Mouse (Mus musculus) limb, embryonic 12.5 days (tissue): Measurements from ENCODE around the gene Pla2g15. TPM values are rescaled to one million over a fixed set of nuclear protein-coding genes. Genes with fewer than 3 reads are reported as not detected.
"Not testable (repeated sequence)": the region's sequence is repeated elsewhere in the genome, so short reads cannot be mapped to it uniquely, and the experiment has no call there.

Experiments
- ATAC-seq: fragments of 200-750 bp; cut with Nextera tagmentation; 2 replicates; pipeline ENCODE4 v1.8.0; 2017; ENCODE audit warnings: low read depth, moderate TSS enrichment; ENCODE audit not compliant: insufficient number of reproducible peaks, insufficient read depth, low FRiP score, low TSS enrichment
- H3K27ac ChIP-seq: fragments of 300-500 bp; sonication (generic); 2 replicates; pipeline ENCODE4 v1.5.1; 2016; ENCODE audit warnings: mild to moderate bottlenecking, moderate library complexity
- H3K27me3 ChIP-seq: fragments of 300-500 bp; sonication (generic); 2 replicates; pipeline ENCODE4 v1.6.1; 2016; ENCODE audit warnings: mild to moderate bottlenecking, moderate library complexity
- H3K36me3 ChIP-seq: fragments of 300-500 bp; sonication (generic); 2 replicates; pipeline ENCODE4 v1.6.1; 2016; ENCODE audit warnings: mild to moderate bottlenecking, moderate library complexity
- H3K4me1 ChIP-seq: fragments of 300-500 bp; sonication (generic); replicated peaks from 2 replicates; pipeline ENCODE4 v1.6.1; 2016
- H3K4me2 ChIP-seq: fragments of 300-500 bp; sonication (generic); 2 replicates; pipeline ENCODE4 v1.6.1; 2016; ENCODE audit warnings: mild to moderate bottlenecking, moderate library complexity
- H3K4me3 ChIP-seq: fragments of 300-500 bp; sonication (generic); replicated peaks from 2 replicates; pipeline ENCODE4 v1.5.1; 2016; ENCODE audit warnings: mild to moderate bottlenecking
- H3K9ac ChIP-seq: fragments of 300-500 bp; sonication (generic); replicated peaks from 2 replicates; pipeline ENCODE4 v1.6.1; 2016; ENCODE audit warnings: mild to moderate bottlenecking, moderate library complexity
- H3K9me3 ChIP-seq: fragments of 300-500 bp; sonication (generic); 2 replicates; pipeline ENCODE4 v1.6.1; 2016; ENCODE audit warnings: mild to moderate bottlenecking, moderate library complexity
- WGBS: fragments of 180-500 bp; shearing (Covaris S2); methylation state at CpG from one replicate; pipeline ENCODE4 v1.1.7; 2016; 5-methylcytosine and 5-hydroxymethylcytosine counted together
- polyA plus RNA-seq: library from polyadenylated mRNA; unstranded; fragments of >200 nt; fragmentation: Nextera tagmentation; extraction: Ambion mirVana; gene quantifications from 2 replicates; pipeline ENCODE4 v1.2.1, GENCODE M21; 2016

Gene Pla2g15
- polyA plus RNA-seq, 1 experiment from 2014 or later: 16.7 TPM

GRCm38 (mm10) chr8:106199596-106199995 lies 49.4 kb downstream of the Pla2g15 start:
- 81% methylated on average over 3 of the region's 3 CpGs for WGBS
- H3K4me2 ChIP-seq, H3K9me3 ChIP-seq, H3K4me1 ChIP-seq, H3K4me3 ChIP-seq, H3K9ac ChIP-seq, H3K27ac ChIP-seq, ATAC-seq, H3K27me3 ChIP-seq: not testable (repeated sequence)
- peaks cover 96% of the 10 kb centered on the region for H3K36me3 ChIP-seq

- Histone ChIP-seq H3K9ac (peak overlapping the region; percentile 92), H3K9me3 (no peaks in the 10 kb centered on the region)
- under 1% methylated on average over 35 of the region's 35 CpGs for WGBS
Observed at GRCm38 (mm10) chr8:106210035-106210731, 60.0 kb downstream of the Pla2g15 start.

GRCm38 (mm10) chr8:106210821-106211345 lies 60.7 kb downstream of the Pla2g15 start, which contains the start of the genes Slc7a6os and Prmt7:
Gene Slc7a6os, minus strand, starts transcription at chr8:106210935.
Gene Prmt7, plus strand, starts transcription at chr8:106210936.
- peaks cover 8% of the 10 kb centered on the region for H3K4me1 ChIP-seq
- H3K27ac ChIP-seq: peak within 1 kb of the TSS; percentile 94
- peak within 1 kb of the TSS; percentile 80 for H3K4me2 ChIP-seq
- WGBS: under 1% methylated on average over 52 of the region's 52 CpGs
- peak; percentile 99 for ATAC-seq
- H3K27me3 ChIP-seq: no peaks in the 10 kb centered on the region
- H3K36me3 ChIP-seq: peaks cover 54% of the 10 kb centered on the region
- H3K9ac ChIP-seq: peak within 1 kb of the TSS; percentile 92
- peak within 1 kb of the TSS; percentile 79 for H3K4me3 ChIP-seq
- H3K9me3 ChIP-seq: no peaks in the 10 kb centered on the region

More at GRCm38 (mm10) chr8:106210035-106210731, 60.0 kb downstream of the Pla2g15 start:
- Histone ChIP-seq H3K27me3 (no peaks in the 10 kb centered on the region), H3K4me2 (peak overlapping the region; percentile 80), H3K4me1 (peaks cover 8% of the 10 kb centered on the region), H3K27ac (peak overlapping the region; percentile 94), H3K4me3 (peak overlapping the region; percentile 79), H3K36me3 (peaks cover 55% of the 10 kb centered on the region)
- peak; percentile 75 for ATAC-seq

- Histone ChIP-seq H3K9ac (peak overlapping the region; percentile 92), H3K27me3 (no peaks in the 10 kb centered on the region), H3K4me1 (peaks cover 8% of the 10 kb centered on the region), H3K27ac (peak overlapping the region; percentile 94), H3K36me3 (peaks cover 56% of the 10 kb centered on the region), H3K9me3 (no peaks in the 10 kb centered on the region), H3K4me2 (peak overlapping the region; percentile 80), H3K4me3 (peak overlapping the region; percentile 79)
- no peak for ATAC-seq
- 5% methylated on average over 13 of the region's 13 CpGs for WGBS
Observed at GRCm38 (mm10) chr8:106211421-106211820, 61.2 kb downstream of the Pla2g15 start.

- Histone ChIP-seq H3K27me3 (no peaks in the 10 kb centered on the region), H3K9me3 (no peaks in the 10 kb centered on the region), H3K36me3 (peaks cover 58% of the 10 kb centered on the region), H3K4me2 (no peak overlapping the region), H3K4me1 (peaks cover 8% of the 10 kb centered on the region), H3K27ac (no peak overlapping the region), H3K9ac (no peak overlapping the region), H3K4me3 (no peak overlapping the region)
- no peak for ATAC-seq
- WGBS: 92% methylated on average over 3 of the region's 3 CpGs
Observed at GRCm38 (mm10) chr8:106213959-106214358, 63.8 kb downstream of the Pla2g15 start.

Other genes with a start within 250 kb of the Pla2g15 start
- gene Pskh1, start 250.0 kb upstream of the Pla2g15 start, polyA plus RNA-seq: 43.0 and 48.2 TPM in 2 replicates
- gene Ctrl, start 216.5 kb upstream of the Pla2g15 start, polyA plus RNA-seq: 1.3 and 1.6 TPM in 2 replicates
- gene Psmb10, start 212.0 kb upstream of the Pla2g15 start, polyA plus RNA-seq: 24.1 and 26.9 TPM in 2 replicates
- 2.2 and 2.3 TPM in 2 replicates for gene Lcat, start 207.0 kb upstream of the Pla2g15 start, polyA plus RNA-seq
- gene Slc12a4, start 184.3 kb upstream of the Pla2g15 start, polyA plus RNA-seq: 35.5 and 42.8 TPM in 2 replicates
- gene Dpep3, start 171.0 kb upstream of the Pla2g15 start, polyA plus RNA-seq: not detected in 2 replicates
- 23.8 and 24.4 TPM in 2 replicates for gene Dus2, start 159.1 kb upstream of the Pla2g15 start, polyA plus RNA-seq
- gene Dpep2nb, start 144.4 kb upstream of the Pla2g15 start, polyA plus RNA-seq: 0.26 TPM in 1 of 2 replicates, not detected in the other
- 21.0 and 22.9 TPM in 2 replicates for gene Ddx28, start 138.5 kb upstream of the Pla2g15 start, polyA plus RNA-seq
- 9.1 and 9.2 TPM in 2 replicates for gene Nfatc3, start 91.6 kb upstream of the Pla2g15 start, polyA plus RNA-seq
- 7.4 and 8.1 TPM in 2 replicates for gene Esrp2, start 13.4 kb upstream of the Pla2g15 start, polyA plus RNA-seq
- gene Slc7a6, start 18.5 kb downstream of the Pla2g15 start, polyA plus RNA-seq: 64.5 and 70.8 TPM in 2 replicates
- 44.7 and 47.1 TPM in 2 replicates for gene Slc7a6os, start 60.5 kb downstream of the Pla2g15 start, polyA plus RNA-seq
- 56.4 and 58.6 TPM in 2 replicates for gene Prmt7, start 60.5 kb downstream of the Pla2g15 start, polyA plus RNA-seq
- 0.46 and 3.4 TPM in 2 replicates for gene Smpd3, start 187.6 kb downstream of the Pla2g15 start, polyA plus RNA-seq